Mouse (Mus musculus) testis, adult 2 months (tissue): ENCODE measurements at regions not wholly inside any gene's neighbourhood (a gene's known extent, or its start where the extent isn't known, plus 50 kb on each side); places are given as distances from the start of the nearest gene placed in this dataset.
A peak's percentile ranks its signal among the peaks of the same experiment; 100 is the strongest.

Experiments
- H3K27ac ChIP-seq: fragments of 200-500 bp; 2 replicates; pipeline ENCODE4 v1.5.1; 2012; ENCODE audit warnings: low read depth, low read length; ENCODE audit not compliant: control insufficient read depth, insufficient read depth
- H3K27me3 ChIP-seq: fragments of 200-500 bp; 2 replicates; pipeline ENCODE4 v1.6.1; 2012; ENCODE audit warnings: mild to moderate bottlenecking, low read length, moderate library complexity; ENCODE audit not compliant: control insufficient read depth, insufficient read depth
- H3K36me3 ChIP-seq: fragments of 200-500 bp; 2 replicates; pipeline ENCODE4 v1.6.1; 2012; ENCODE audit warnings: mild to moderate bottlenecking, low read length; ENCODE audit not compliant: control insufficient read depth, insufficient read depth
- H3K4me1 ChIP-seq: fragments of 200-500 bp; 2 replicates; pipeline ENCODE4 v1.6.1; 2012; ENCODE audit warnings: low read length; ENCODE audit not compliant: control insufficient read depth, insufficient read depth
- H3K4me3 ChIP-seq: fragments of 200-500 bp; 2 replicates; pipeline ENCODE4 v1.5.1; 2012; ENCODE audit warnings: low read depth, mild to moderate bottlenecking, low read length, moderate library complexity, mixed read lengths; ENCODE audit not compliant: control insufficient read depth
- CTCF ChIP-seq: fragments of 200-500 bp; IDR thresholded peaks from 2 replicates; pipeline ENCODE4 v1.5.1; 2012; ENCODE audit warnings: low read depth, mild to moderate bottlenecking, inconsistent platforms, low read length, moderate library complexity; ENCODE audit not compliant: control insufficient read depth, insufficient read depth, insufficient replicate concordance
- POLR2A ChIP-seq: fragments of 200-500 bp; IDR thresholded peaks from 2 replicates; pipeline ENCODE4 v1.6.1; 2012; ENCODE audit warnings: low read depth, mild to moderate bottlenecking, inconsistent platforms, low read length, moderate library complexity; ENCODE audit not compliant: control insufficient read depth

GRCm38 (mm10) chr17:79236244-79236781, 118.6 kb downstream of the Cdc42ep3 start:
- Histone ChIP-seq H3K27ac (no peak overlapping the region), H3K36me3 (no peaks in the 10 kb centered on the region), H3K4me3 (no peak overlapping the region), H3K4me1 (peaks cover 2% of the 10 kb centered on the region; the same call in 1 of the 2 replicates), H3K27me3 (no peaks in the 10 kb centered on the region)
- TF ChIP-seq CTCF (no peak), POLR2A (no peak)

GRCm38 (mm10) chr17:79230653-79231489, 124.0 kb downstream of the Cdc42ep3 start:
- no peaks in the 10 kb centered on the region for H3K27me3 ChIP-seq
- H3K4me3 ChIP-seq: peak overlapping the region; percentile 9
- peak overlapping the region; percentile 58; the same call in 1 of the 2 replicates for H3K27ac ChIP-seq
- no peaks in the 10 kb centered on the region; the same call in 1 of the 2 replicates for H3K4me1 ChIP-seq
- no peaks in the 10 kb centered on the region for H3K36me3 ChIP-seq
- TF ChIP-seq CTCF (no peak), POLR2A (no peak)

GRCm38 (mm10) chr17:79206563-79206962, 148.3 kb downstream of the Cdc42ep3 start:
- no peaks in the 10 kb centered on the region for H3K4me1 ChIP-seq
- H3K27ac ChIP-seq: no peak overlapping the region
- H3K27me3 ChIP-seq: no peaks in the 10 kb centered on the region
- no peak overlapping the region for H3K4me3 ChIP-seq
- TF ChIP-seq CTCF (no peak; the same call in 1 of the 2 replicates), POLR2A (no peak)
- H3K36me3 ChIP-seq: no peaks in the 10 kb centered on the region

DNA sequence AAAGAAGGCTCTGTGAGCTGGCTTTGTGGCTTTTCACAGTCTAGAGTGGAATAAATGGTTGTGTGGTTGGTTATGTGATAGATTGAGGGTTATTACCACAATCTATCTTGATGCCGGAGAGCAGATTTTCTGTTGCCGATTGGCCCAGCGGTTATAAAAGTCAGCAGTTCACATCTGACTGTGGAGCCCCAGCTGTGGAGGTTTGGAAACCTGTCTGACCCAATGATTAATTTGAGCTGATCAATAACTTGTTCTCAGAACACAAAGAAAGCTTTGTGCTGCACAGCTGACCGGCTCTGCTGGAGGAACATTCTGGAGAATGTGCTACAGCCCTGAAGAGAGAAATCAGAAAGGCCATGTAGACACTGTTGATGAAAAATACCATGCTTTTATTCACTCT, 148.8 kb downstream of the Cdc42ep3 start:
- no peak overlapping the region for H3K4me3 ChIP-seq
- H3K36me3 ChIP-seq: no peaks in the 10 kb centered on the region
- H3K4me1 ChIP-seq: no peaks in the 10 kb centered on the region
- H3K27me3 ChIP-seq: no peaks in the 10 kb centered on the region
- no peak overlapping the region for H3K27ac ChIP-seq
- TF ChIP-seq POLR2A (no peak), CTCF (no peak)

DNA sequence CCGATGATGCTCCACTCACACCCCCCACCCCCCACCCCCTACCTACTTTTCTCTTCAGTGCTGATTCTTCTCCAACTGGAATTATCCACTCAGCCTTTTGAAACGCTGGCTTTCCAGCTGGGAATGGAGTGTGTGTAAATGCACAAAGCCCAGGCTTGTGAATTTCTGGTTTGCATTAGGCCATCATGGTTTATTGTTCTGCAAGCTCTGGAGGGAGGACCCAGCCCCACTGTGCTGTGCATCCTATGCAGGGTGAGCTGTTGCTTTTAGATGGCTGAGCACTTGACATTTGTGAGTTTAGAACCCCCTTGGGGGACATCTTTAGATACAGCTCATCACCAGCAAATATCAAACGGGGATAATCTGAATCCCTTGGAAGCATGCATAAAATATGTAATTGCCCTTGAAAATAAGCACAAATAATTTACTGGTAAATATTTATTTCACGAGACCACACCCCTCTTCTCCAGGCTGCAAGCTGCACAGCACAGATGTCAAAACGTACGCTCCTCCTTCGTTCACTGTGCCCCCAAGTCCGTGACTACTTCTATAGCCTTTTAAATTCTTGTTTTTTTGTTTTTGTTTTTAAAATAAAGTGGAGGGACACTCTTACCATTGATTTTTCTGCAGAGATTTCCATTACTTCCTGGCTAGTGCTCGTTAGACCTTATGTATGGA, 148.2 kb downstream of the Qpct start:
- H3K4me1 ChIP-seq: no peaks in the 10 kb centered on the region
- no peak overlapping the region for H3K4me3 ChIP-seq
- no peaks in the 10 kb centered on the region for H3K27me3 ChIP-seq
- no peak for TF ChIP-seq POLR2A
- no peaks in the 10 kb centered on the region for H3K36me3 ChIP-seq
- H3K27ac ChIP-seq: no peak overlapping the region

- Histone ChIP-seq H3K36me3 (no peaks in the 10 kb centered on the region), H3K4me1 (no peaks in the 10 kb centered on the region), H3K27ac (no peak overlapping the region), H3K4me3 (no peak overlapping the region), H3K27me3 (no peaks in the 10 kb centered on the region)
- TF ChIP-seq CTCF (no peak), POLR2A (no peak)
These were observed 140.2 kb downstream of the Qpct start for GRCm38 (mm10) chr17:79191871-79192373.

GRCm38 (mm10) chr17:79188282-79188681, 136.6 kb downstream of the Qpct start:
- TF ChIP-seq CTCF (no peak), POLR2A (no peak)
- H3K27ac ChIP-seq: no peak overlapping the region
- H3K27me3 ChIP-seq: no peaks in the 10 kb centered on the region
- H3K4me3 ChIP-seq: no peak overlapping the region
- H3K36me3 ChIP-seq: no peaks in the 10 kb centered on the region
- no peaks in the 10 kb centered on the region for H3K4me1 ChIP-seq
